ENCODE assay signal across 30 mouse cellular contexts in the genomic region with DNA sequence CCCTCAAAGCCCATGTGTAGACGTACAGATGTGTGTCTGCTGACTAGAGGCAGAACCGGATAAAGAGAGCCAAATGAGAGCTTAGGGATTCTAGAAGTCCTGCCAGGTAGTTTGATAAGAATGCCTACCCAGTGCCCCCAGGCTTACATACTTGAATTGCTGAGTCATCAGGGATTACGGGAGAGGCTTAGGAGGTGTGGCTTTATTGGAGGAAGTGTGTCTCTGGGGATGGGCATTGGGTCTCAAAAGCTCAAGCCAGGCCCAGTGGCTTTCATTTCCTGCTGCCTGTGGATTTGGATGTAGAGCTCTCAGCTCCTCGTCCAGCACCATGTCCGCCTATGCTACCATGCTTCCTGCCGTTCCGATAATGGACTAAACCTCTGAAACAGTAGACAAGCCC. TPM values are rescaled to one million over a fixed set of nuclear protein-coding genes. Genes with fewer than 3 reads are reported as not detected.
DNase-seq lines count a peak whose midpoint lies in the region; ATAC-seq and TF ChIP-seq lines count a peak whose summit lies in the region.
"Had no signal": no experiment of that assay in that cellular context is flagged by ENCODE, and none has a peak within 500 bp of the region (broad histone marks: within the 10 kb centered on the region; RNA-seq: fewer than 3 reads in every experiment).

No protein-coding gene starts in this region.

- in situ Hi-C loops in CH12.LX (cut with MboI; ENCODE audit: low pct_ligation_motif_present, low pct_unique_long_range_greater_than_20kb, low sequenced_read_pairs), result loop anchor here (10.0 kb wide), 1 partner anchor 48 kb away; no protein-coding TSS in a partner anchor

- H3K9me3 ChIP-seq in embryonic facial prominence, embryonic 14.5 days (ENCODE audit: control insufficient read depth, low read length), result no peaks in the 10 kb centered on the region
- H3K9me3 ChIP-seq in embryonic facial prominence, embryonic 10.5 days, result no peaks in the 10 kb centered on the region
- no peaks in the 10 kb centered on the region for H3K9me3 ChIP-seq in CH12.LX (replicated peaks; ENCODE audit: low read length)
- H3K9me3 ChIP-seq: embryonic facial prominence, embryonic 13.5 days; forebrain, embryonic 15.5 days; heart, embryonic 15.5 days; limb, embryonic 10.5 days; neural tube, embryonic 13.5 days had no signal

- TF ChIP-seq RAD21 in CH12.LX (IDR thresholded peaks at IDR 0.05; ENCODE audit: low read depth, low read length), result no peak

- H3K4me1 ChIP-seq in embryonic facial prominence, embryonic 14.5 days (ENCODE audit: control insufficient read depth, insufficient read depth, low read length), result no peaks in the 10 kb centered on the region
- no peaks in the 10 kb centered on the region for H3K4me1 ChIP-seq in embryonic facial prominence, embryonic 10.5 days
- H3K4me1 ChIP-seq in CH12.LX (ENCODE audit: control insufficient read depth in 1 of 2, insufficient read depth in 2 of 2), result peaks cover 0 to 7% of the 10 kb centered on the region in 2 experiments; a peak in 2 of 4 replicates
- H3K4me1 ChIP-seq: embryonic facial prominence, embryonic 13.5 days; forebrain, embryonic 15.5 days; heart, embryonic 15.5 days; limb, embryonic 10.5 days; neural tube, embryonic 13.5 days had no signal

- H3K9ac ChIP-seq in embryonic facial prominence, embryonic 14.5 days (ENCODE audit: low read depth, low read length), result no peak overlapping the region
- no peak overlapping the region for H3K9ac ChIP-seq in CH12.LX (ENCODE audit: insufficient read depth, low read depth)
- H3K9ac ChIP-seq: embryonic facial prominence, embryonic 13.5 days; forebrain, embryonic 15.5 days; heart, embryonic 15.5 days; hindbrain, embryonic 14.5 days; neural tube, embryonic 13.5 days had no signal

- H3K36me3 ChIP-seq in embryonic facial prominence, embryonic 14.5 days (ENCODE audit: control insufficient read depth, insufficient read depth, low read length), result peaks cover 46% of the 10 kb centered on the region
- peaks cover 64% of the 10 kb centered on the region for H3K36me3 ChIP-seq in embryonic facial prominence, embryonic 10.5 days (replicated peaks)
- peaks cover 42 to 72% of the 10 kb centered on the region in 2 experiments for H3K36me3 ChIP-seq in CH12.LX (replicated peaks in 1 of 2; ENCODE audit: control insufficient read depth in 1 of 2, insufficient read depth in 1 of 2, low read length in 1 of 2)

- no peaks in the 10 kb centered on the region for H3K27me3 ChIP-seq in embryonic facial prominence, embryonic 14.5 days (replicated peaks; ENCODE audit: control insufficient read depth, insufficient read depth, low read length)
- no peaks in the 10 kb centered on the region for H3K27me3 ChIP-seq in embryonic facial prominence, embryonic 10.5 days (replicated peaks; ENCODE audit: low read depth, poor library complexity, severe bottlenecking)
- no peaks in the 10 kb centered on the region for H3K27me3 ChIP-seq in CH12.LX (replicated peaks)
- H3K27me3 ChIP-seq: embryonic facial prominence, embryonic 13.5 days; forebrain, embryonic 15.5 days; heart, embryonic 15.5 days; neural tube, embryonic 13.5 days had no signal

- H3K27ac ChIP-seq in embryonic facial prominence, embryonic 14.5 days (replicated peaks; ENCODE audit: low read depth, low read length), result no peak overlapping the region
- H3K27ac ChIP-seq in embryonic facial prominence, embryonic 10.5 days (replicated peaks), result no peak overlapping the region
- H3K27ac ChIP-seq in CH12.LX (ENCODE audit: insufficient read depth, low read depth), result no peak overlapping the region
- H3K27ac ChIP-seq: embryonic facial prominence, embryonic 13.5 days; forebrain, embryonic 15.5 days; heart, embryonic 15.5 days; hindbrain, embryonic 14.5 days; kidney, postnatal 0 days; left cerebral cortex, adult 2 months; limb, embryonic 10.5 days; neural tube, embryonic 13.5 days had no signal

- 89% methylated on average over 7 of the region's 7 CpGs for WGBS in embryonic facial prominence, embryonic 14.5 days
- WGBS in embryonic facial prominence, embryonic 10.5 days, result 91% methylated on average over 7 of the region's 7 CpGs

- TF ChIP-seq POLR2A in CH12.LX (IDR thresholded peaks at IDR 0.05; ENCODE audit: low read depth, low read length), result no peak

- no peak for TF ChIP-seq CTCF in CH12.LX (conservative IDR thresholded peaks at IDR 0.05 in 1 of 2, IDR thresholded peaks at IDR 0.05 in 1 of 2; ENCODE audit: low read depth in 2 of 2, low read length in 2 of 2)

- dilution Hi-C loops in CH12.LX (cut with MboI; ENCODE audit: extremely low pct_ligation_motif_present, extremely low pct_unique_long_range_greater_than_20kb, low sequenced_read_pairs), result no loop called here

- H3K4me2 ChIP-seq in embryonic facial prominence, embryonic 14.5 days (ENCODE audit: low read depth, low read length), result no peak overlapping the region
- H3K4me2 ChIP-seq in CH12.LX (ENCODE audit: insufficient read depth, low read depth, poor library complexity, severe bottlenecking), result no peak overlapping the region
- H3K4me2 ChIP-seq: embryonic facial prominence, embryonic 13.5 days; forebrain, embryonic 15.5 days; heart, embryonic 15.5 days; hindbrain, embryonic 14.5 days; neural tube, embryonic 13.5 days had no signal

- no peaks in the 10 kb centered on the region for H3K79me2 ChIP-seq in CH12.LX (replicated peaks; ENCODE audit: control insufficient read depth, extremely low read depth, insufficient read depth, poor library complexity, severe bottlenecking)

- peak; percentile 38 for DNase-seq in embryonic facial prominence, embryonic 14.5 days (ENCODE audit: low spot score)
- DNase-seq in embryonic facial prominence, embryonic 10.5 days (ENCODE audit: low spot score), result no peak
- DNase-seq in CH12.LX (ENCODE audit: extremely low read depth) (no peak), NIH3T3 (ENCODE audit: low read depth) (peak; percentile 49)
- DNase-seq in adrenal gland, postnatal 4 days (ENCODE audit: low spot score in 2 of 2), result no peak
- no peak for DNase-seq in left cerebral cortex, postnatal 14 days (ENCODE audit: low spot score in 2 of 2)
- DNase-seq: adrenal gland, adult 8-10 months; cerebellum, adult 2 months; cerebellum, postnatal 25 days; gastrocnemius, postnatal 25 days; heart, postnatal 36 days; kidney, adult 2 months; layer of hippocampus, adult 9-11 months; liver; lung, adult 2 months; lung, postnatal 36 days had no signal

- no peak for ATAC-seq in embryonic facial prominence, embryonic 14.5 days (ENCODE audit: low read depth)
- 0 out of 2 replicates have a peak, but pooled peaks have one; percentile 27 for ATAC-seq in megakaryocyte, adult 5-6 weeks (ENCODE audit: poor library complexity, severe bottlenecking)
- no peak for ATAC-seq in erythroid progenitor cell, adult 5-6 weeks (replicated peaks; ENCODE audit: low FRiP score, poor library complexity, severe bottlenecking)
- ATAC-seq: activated CD4-positive, CD25-positive, alpha-beta regulatory T cell, adult 4 months; CD4-positive, CD25-positive, alpha-beta regulatory T cell, adult 4 months; forebrain, embryonic 15.5 days; midbrain, embryonic 16.5 days had no signal

- intact Hi-C loops in left cerebral cortex, postnatal 14 days (cut with DNase I), result no loop called here

- H3K4me3 ChIP-seq in embryonic facial prominence, embryonic 14.5 days (ENCODE audit: low read depth, low read length), result no peak overlapping the region
- H3K4me3 ChIP-seq in embryonic facial prominence, embryonic 10.5 days, result no peak overlapping the region
- no peak overlapping the region for H3K4me3 ChIP-seq in CH12.LX (replicated peaks in 1 of 3; ENCODE audit: low read depth in 2 of 3, low read length in 2 of 3, poor library complexity in 1 of 3)
- H3K4me3 ChIP-seq: embryonic facial prominence, embryonic 13.5 days; forebrain, embryonic 15.5 days; heart, embryonic 15.5 days; left cerebral cortex, adult 2 months; limb, embryonic 10.5 days; myocyte; neural tube, embryonic 13.5 days had no signal

- no peak for TF ChIP-seq EP300 in CH12.LX (IDR thresholded peaks at IDR 0.05; ENCODE audit: low read length)

TF ChIP-seq in CH12.LX, 34 proteins besides CTCF, POLR2A, EP300 and RAD21:
- TF ChIP-seq MEF2A (IDR thresholded peaks at IDR 0.05; ENCODE audit: borderline replicate concordance, low read depth, low read length) (no peak), MAFK (IDR thresholded peaks at IDR 0.05; ENCODE audit: insufficient replicate concordance, low read length) (peak; percentile 75; the same call in 1 of the 2 replicates), ELF1 (IDR thresholded peaks at IDR 0.05; ENCODE audit: low read depth, low read length) (no peak)

RNA-seq across cellular contexts. Expression of a gene that starts 3.5 kb away (rescaled TPM):
- polyA plus RNA-seq in embryonic facial prominence, embryonic 14.5 days (2014; fragmentation: Nextera tagmentation; extraction: Ambion mirVana), result 0.31 and 0.45 TPM in 2 replicates
- polyA plus RNA-seq in embryonic facial prominence, embryonic 10.5 days (2016; fragmentation: Nextera tagmentation; extraction: Ambion mirVana), result 0.70 and 0.89 TPM in 2 replicates
- total RNA-seq in CH12.LX (2012; rRNA removed) (0.21 and 0.29 TPM in 2 replicates), CH12.LX (2014; rRNA removed) (0.07 and 0.18 TPM in 2 replicates)
- polyA plus RNA-seq in CH12.LX (2012; ENCODE audit: insufficient read length, low read depth), result 0.55 and 0.80 TPM in 2 replicates
- 0.09 and 0.60 TPM in 2 replicates for total RNA-seq in megakaryocyte, adult 5-6 weeks (2015)
- 0.08 and 0.11 TPM in 2 replicates for total RNA-seq in megakaryocyte, adult 5-6 weeks (2017)
- under 1 TPM; 0.20 to 0.22 TPM for total RNA-seq in adrenal gland, postnatal 4 days (2021)
- under 1 TPM; 0.31 to 0.66 TPM for total RNA-seq in left cerebral cortex, postnatal 14 days (2021)
- total RNA-seq in erythroid progenitor cell, adult 5-6 weeks (2015; ENCODE audit: low replicate concordance), result 0.84 TPM in 1 of 2 replicates, not detected in the other
- 0.30 and 0.90 TPM in 2 replicates for total RNA-seq in erythroid progenitor cell, adult 5-6 weeks (2017; ENCODE audit: low replicate concordance)
- total RNA-seq: gastrocnemius, postnatal 25 days had no signal
- polyA plus RNA-seq: CD4-positive, CD25-positive, alpha-beta regulatory T cell, adult 4 months had no signal

RNA-seq across cellular contexts. Expression of a gene that starts 17.1 kb away (rescaled TPM):
- 26.6 and 30.9 TPM in 2 replicates for polyA plus RNA-seq in embryonic facial prominence, embryonic 14.5 days (2014; fragmentation: Nextera tagmentation; extraction: Ambion mirVana)
- 73.9 and 76.9 TPM in 2 replicates for polyA plus RNA-seq in embryonic facial prominence, embryonic 10.5 days (2016; fragmentation: Nextera tagmentation; extraction: Ambion mirVana)
- total RNA-seq in CH12.LX (2012; rRNA removed), result 34.3 and 37.7 TPM in 2 replicates
- total RNA-seq in CH12.LX (2014; rRNA removed), result 29.8 and 31.1 TPM in 2 replicates
- 29.8 and 33.2 TPM in 2 replicates for polyA plus RNA-seq in CH12.LX (2012; ENCODE audit: insufficient read length, low read depth)
- 11.7 and 15.7 TPM in 2 replicates for total RNA-seq in megakaryocyte, adult 5-6 weeks (2015)
- total RNA-seq in megakaryocyte, adult 5-6 weeks (2017), result 20.1 and 27.5 TPM in 2 replicates
- total RNA-seq in adrenal gland, postnatal 4 days (2021), result 10 to 100 TPM; 18.1 to 21.1 TPM
- 10 to 100 TPM; 28.0 to 28.1 TPM for total RNA-seq in left cerebral cortex, postnatal 14 days (2021)
- total RNA-seq in erythroid progenitor cell, adult 5-6 weeks (2015; ENCODE audit: low replicate concordance), result 28.5 and 48.7 TPM in 2 replicates
- total RNA-seq in erythroid progenitor cell, adult 5-6 weeks (2017; ENCODE audit: low replicate concordance), result 52.1 and 58.6 TPM in 2 replicates

Comparison
In these comparisons a context has a peak if more than half of its experiments do, and no peak if none do; other contexts are left out.
1. DNase-seq: peak in embryonic facial prominence, embryonic 14.5 days (single experiment) and NIH3T3 (single experiment); none in embryonic facial prominence, embryonic 10.5 days (single experiment), CH12.LX (single experiment), adrenal gland, postnatal 4 days (0 of 2) and left cerebral cortex, postnatal 14 days (0 of 2).